Mouse (Mus musculus) stomach, postnatal 0 days (tissue): ENCODE results near the gene Tnfrsf4. TPM values are rescaled to one million over a fixed set of nuclear protein-coding genes. Genes with fewer than 3 reads are reported as not detected.
A peak's percentile ranks its signal among the peaks of the same experiment; 100 is the strongest.

Experiments used
- ATAC-seq: fragments of 200-750 bp; cut with Nextera tagmentation; 2 replicates; pipeline ENCODE4 v1.8.0; 2017; ENCODE audit not compliant: low FRiP score, low TSS enrichment
- DNase-seq: peaks from one replicate; pipeline ENCODE4 v3.0.0-alpha.2; 2016; ENCODE audit warnings: low spot score
- H3K27ac ChIP-seq: fragments of 300-500 bp; sonication (generic); replicated peaks from 2 replicates; pipeline ENCODE4 v1.5.1; 2014; ENCODE audit warnings: mild to moderate bottlenecking, control low read depth
- H3K27me3 ChIP-seq: fragments of 300-500 bp; sonication (generic); 2 replicates; pipeline ENCODE4 v1.6.1; 2014; ENCODE audit warnings: low read length; ENCODE audit not compliant: control insufficient read depth, insufficient read depth
- H3K36me3 ChIP-seq: fragments of 300-500 bp; sonication (generic); 2 replicates; pipeline ENCODE4 v1.6.1; 2014; ENCODE audit warnings: low read length, mixed read lengths; ENCODE audit not compliant: control insufficient read depth, insufficient read depth
- H3K4me1 ChIP-seq: fragments of 300-500 bp; sonication (generic); replicated peaks from 2 replicates; pipeline ENCODE4 v1.6.1; 2014; ENCODE audit warnings: antibody characterized with exemption; ENCODE audit not compliant: control insufficient read depth, insufficient read depth
- H3K4me2 ChIP-seq: fragments of 300-500 bp; sonication (generic); replicated peaks from 2 replicates; pipeline ENCODE4 v1.6.1; 2014; ENCODE audit warnings: low read depth, mild to moderate bottlenecking, control low read depth, moderate library complexity
- H3K4me3 ChIP-seq: fragments of 300-500 bp; sonication (generic); 2 replicates; pipeline ENCODE4 v1.5.1; 2014; ENCODE audit warnings: low read depth, low read length, control low read depth
- H3K9ac ChIP-seq: fragments of 300-500 bp; sonication (generic); 2 replicates; pipeline ENCODE4 v1.6.1; 2014; ENCODE audit warnings: mild to moderate bottlenecking, low read length, control low read depth, mixed read lengths
- H3K9me3 ChIP-seq: fragments of 300-500 bp; sonication (generic); 2 replicates; pipeline ENCODE4 v1.6.1; 2016; ENCODE audit warnings: low read length; ENCODE audit not compliant: control insufficient read depth
- CTCF ChIP-seq: IDR thresholded peaks from 2 replicates; pipeline ENCODE4 v1.5.1; 2016; ENCODE audit warnings: antibody characterized with exemption, low read depth, mild to moderate bottlenecking, moderate library complexity
- EP300 ChIP-seq: optimal IDR thresholded peaks from 2 replicates; pipeline ENCODE3; 2016; ENCODE audit warnings: antibody characterized with exemption
- WGBS: fragments of 180-500 bp; shearing (Covaris S2); extraction: QIAGEN DNeasy Blood & Tissue Kit; methylation state at CpG from one replicate; pipeline ENCODE4 v1.1.7; 2014; 5-methylcytosine and 5-hydroxymethylcytosine counted together
- polyA plus RNA-seq: library from polyadenylated mRNA; unstranded; fragments of >200 nt; fragmentation: Nextera tagmentation; extraction: Ambion mirVana; gene quantifications from 2 replicates; pipeline ENCODE4 v1.2.1, GENCODE M21; 2015

The Tnfrsf4 gene
- polyA plus RNA-seq, 1 experiment from 2014 or later, result 0.21 TPM

GRCm38 (mm10) chr4:156054130-156054529, 40.5 kb downstream of the Tnfrsf4 start:
- H3K9me3 ChIP-seq, result no peaks in the 10 kb centered on the region
- no peaks in the 10 kb centered on the region for H3K36me3 ChIP-seq
- H3K4me3 ChIP-seq, result no peak overlapping the region
- peak overlapping the region; percentile 56 for H3K27ac ChIP-seq
- H3K4me1 ChIP-seq, result no peaks in the 10 kb centered on the region
- ATAC-seq (peak; percentile 50), DNase-seq (peak; percentile 48)
- 49% methylated on average over 4 of the region's 4 CpGs for WGBS
- no peak overlapping the region for H3K9ac ChIP-seq
- no peak overlapping the region for H3K4me2 ChIP-seq
- TF ChIP-seq EP300 (no peak), CTCF (no peak)
- no peaks in the 10 kb centered on the region for H3K27me3 ChIP-seq

- peak; percentile 39 for DNase-seq
- H3K36me3 ChIP-seq, result no peaks in the 10 kb centered on the region
- no peak for ATAC-seq
- no peak overlapping the region; the same call in 1 of the 2 replicates for H3K4me2 ChIP-seq
- no peaks in the 10 kb centered on the region for H3K27me3 ChIP-seq
- H3K4me1 ChIP-seq, result no peaks in the 10 kb centered on the region
- H3K9me3 ChIP-seq, result no peaks in the 10 kb centered on the region
- WGBS, result 87% methylated on average over 6 of the region's 6 CpGs
- no peak overlapping the region for H3K9ac ChIP-seq
- H3K4me3 ChIP-seq, result no peak overlapping the region
- TF ChIP-seq EP300, result no peak
- no peak for TF ChIP-seq CTCF
- peak overlapping the region; percentile 56 for H3K27ac ChIP-seq
Measured at GRCm38 (mm10) chr4:156054606-156055005, 41.0 kb downstream of the Tnfrsf4 start.

GRCm38 (mm10) chr4:156055173-156055572, 41.5 kb downstream of the Tnfrsf4 start:
- H3K4me3 ChIP-seq, result no peak overlapping the region
- H3K9me3 ChIP-seq, result no peaks in the 10 kb centered on the region
- WGBS, result 61% methylated on average over 5 of the region's 5 CpGs
- DNase-seq, result peak; percentile 59
- peak overlapping the region; percentile 56; the same call in 1 of the 2 replicates for H3K27ac ChIP-seq
- peak; percentile 50 for TF ChIP-seq CTCF
- TF ChIP-seq EP300, result no peak
- no peaks in the 10 kb centered on the region for H3K4me1 ChIP-seq
- no peak for ATAC-seq
- H3K36me3 ChIP-seq, result no peaks in the 10 kb centered on the region
- peak overlapping the region; percentile 53; the same call in 1 of the 2 replicates for H3K4me2 ChIP-seq
- H3K9ac ChIP-seq, result no peak overlapping the region
- no peaks in the 10 kb centered on the region for H3K27me3 ChIP-seq

GRCm38 (mm10) chr4:156057702-156058101, 44.1 kb downstream of the Tnfrsf4 start:
- 49% methylated on average over 10 of the region's 10 CpGs for WGBS
- no peak for TF ChIP-seq CTCF
- TF ChIP-seq EP300, result no peak
- ATAC-seq (no peak), DNase-seq (peak; percentile 57)
- Histone ChIP-seq H3K4me3 (peak overlapping the region; percentile 47), H3K36me3 (no peaks in the 10 kb centered on the region), H3K4me1 (no peaks in the 10 kb centered on the region), H3K27ac (peak overlapping the region; percentile 97), H3K27me3 (no peaks in the 10 kb centered on the region), H3K9me3 (no peaks in the 10 kb centered on the region), H3K9ac (peak overlapping the region; percentile 78), H3K4me2 (peak overlapping the region; percentile 53)

- peak overlapping the region; percentile 78 for H3K9ac ChIP-seq
Measured at GRCm38 (mm10) chr4:156058826-156059225, 45.2 kb downstream of the Tnfrsf4 start.

GRCm38 (mm10) chr4:156059261-156059660, 45.6 kb downstream of the Tnfrsf4 start, which contains the start of gene Ttll10:
Gene Ttll10 (minus strand): TSS chr4:156059414.
- Histone ChIP-seq H3K4me3 (peak within 1 kb of the TSS; percentile 47), H3K27ac (peak within 1 kb of the TSS; percentile 97), H3K4me2 (peak within 1 kb of the TSS; percentile 53), H3K27me3 (no peaks in the 10 kb centered on the region), H3K9ac (peak within 1 kb of the TSS; percentile 78), H3K36me3 (no peaks in the 10 kb centered on the region), H3K4me1 (peaks cover 4% of the 10 kb centered on the region; the same call in 1 of the 2 replicates), H3K9me3 (no peaks in the 10 kb centered on the region)
- ATAC-seq (peak; percentile 88), DNase-seq (peak; percentile 89)
- 23% methylated on average over 5 of the region's 5 CpGs for WGBS
- TF ChIP-seq CTCF, result peak; percentile 39
- no peak for TF ChIP-seq EP300

More at GRCm38 (mm10) chr4:156058826-156059225, 45.2 kb downstream of the Tnfrsf4 start:
- Histone ChIP-seq H3K36me3 (no peaks in the 10 kb centered on the region), H3K27ac (peak overlapping the region; percentile 97), H3K4me1 (peaks cover 1% of the 10 kb centered on the region; the same call in 1 of the 2 replicates), H3K9me3 (no peaks in the 10 kb centered on the region), H3K27me3 (no peaks in the 10 kb centered on the region), H3K4me3 (peak overlapping the region; percentile 47), H3K4me2 (peak overlapping the region; percentile 53)
- ATAC-seq (no peak), DNase-seq (peak; percentile 67)
- TF ChIP-seq EP300 (no peak), CTCF (no peak)
- 45% methylated on average over 9 of the region's 9 CpGs for WGBS
